Mouse (Mus musculus) retina, postnatal 7 days (tissue): ENCODE results near the gene Cep162.

Experiments used
- DNase-seq: peaks from one replicate; pipeline ENCODE4 v3.0.0-alpha.2; 2012; ENCODE audit warnings: low read depth, low spot score

The Cep162 gene

GRCm38 (mm10) chr9:87162559-87162958 is 92.8 kb downstream of the Cep162 start:
- no peak for DNase-seq

DNA sequence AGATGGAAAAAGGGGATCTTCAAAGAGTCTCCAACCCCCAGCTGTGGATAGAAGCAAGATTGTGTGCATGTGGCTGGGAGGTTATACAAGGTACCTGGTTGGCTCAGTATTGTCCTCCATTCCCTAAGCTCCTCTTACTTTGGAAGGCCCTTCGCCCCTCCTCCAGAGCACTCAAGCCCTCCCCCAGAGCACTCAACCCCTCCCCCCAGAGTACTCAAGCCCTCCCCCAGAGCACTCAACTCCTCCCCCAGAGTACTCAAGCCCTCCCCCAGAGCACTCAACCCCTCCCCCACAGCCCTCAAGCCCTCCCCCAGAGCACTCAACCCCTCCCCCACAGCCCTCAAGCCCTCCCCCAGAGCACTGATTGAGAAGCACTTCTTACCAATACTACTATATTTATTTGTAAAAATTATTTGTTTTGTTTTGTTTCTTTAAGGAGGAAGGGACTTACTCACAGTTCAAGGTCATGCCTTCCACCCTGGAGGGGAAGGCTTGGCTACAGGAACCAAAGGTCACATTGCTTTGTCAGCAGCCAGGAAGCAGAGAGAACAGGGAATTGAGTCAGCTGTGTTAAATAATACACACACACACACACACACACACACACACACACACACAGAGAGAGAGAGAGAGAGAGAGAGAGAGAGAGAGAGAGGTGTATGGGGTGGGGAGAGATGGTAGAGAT is 102.6 kb downstream of the Cep162 start:
- DNase-seq: no peak

DNA sequence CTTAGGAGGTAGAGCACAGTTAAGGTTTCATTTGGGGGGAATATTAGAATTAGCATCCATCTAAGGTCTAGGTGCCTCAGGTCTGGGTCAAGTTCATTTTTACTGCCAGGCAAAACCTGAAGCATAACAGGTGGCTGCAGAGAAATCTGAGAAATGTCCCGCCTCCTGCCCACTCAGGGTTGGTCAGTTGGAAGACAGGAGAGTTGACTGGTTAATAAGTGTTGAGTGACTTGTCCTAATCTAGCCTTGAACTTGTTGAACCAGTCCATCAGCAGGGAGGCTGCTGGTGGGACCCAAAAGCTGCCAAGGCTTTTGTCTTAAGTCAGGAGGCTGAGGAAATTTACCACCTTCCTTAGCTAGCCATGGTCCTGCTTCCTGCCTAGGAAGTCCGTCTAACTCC is 107.4 kb downstream of the Cep162 start:
- DNase-seq: no peak

GRCm38 (mm10) chr9:87146400-87146799 is 108.9 kb downstream of the Cep162 start:
- no peak for DNase-seq

DNA sequence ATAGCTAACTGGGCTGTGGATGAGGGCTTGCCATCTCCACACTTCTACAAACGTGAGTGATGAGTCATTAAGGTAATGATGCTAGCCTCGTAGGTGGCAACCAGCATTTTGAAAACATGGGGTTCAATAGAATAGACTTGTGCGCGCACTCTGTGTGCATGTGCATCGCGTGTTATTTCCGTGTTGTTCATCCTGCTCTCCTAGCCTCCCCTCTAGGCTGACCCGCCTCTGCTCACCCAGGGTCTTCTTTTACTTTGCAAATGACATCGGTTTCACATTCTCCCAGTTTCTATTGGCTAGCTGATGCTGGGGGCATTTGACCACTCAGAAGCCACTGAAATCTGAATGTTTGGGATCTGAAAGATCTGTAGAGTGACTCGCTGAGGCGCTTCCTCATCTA is 109.7 kb downstream of the Cep162 start:
- DNase-seq: no peak

DNA sequence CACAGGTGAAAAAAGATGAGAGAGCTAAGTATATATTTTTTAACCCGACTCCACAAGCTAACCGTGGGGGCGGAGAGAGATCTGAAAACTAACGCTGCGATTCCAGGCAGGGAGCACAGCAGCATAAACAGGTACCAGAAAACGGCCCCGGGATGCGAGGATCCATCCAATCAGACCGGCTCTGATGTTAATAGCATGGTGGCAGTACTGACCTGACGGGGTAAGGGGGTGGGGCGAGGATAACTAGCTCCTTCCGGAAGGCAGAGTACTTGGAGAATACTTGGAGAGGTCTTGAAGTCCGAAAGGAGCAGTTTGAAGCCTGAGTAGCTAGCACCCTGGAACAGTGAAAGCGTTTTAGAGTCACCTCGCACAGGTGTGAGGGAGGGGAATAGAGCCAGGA is 110.2 kb downstream of the Cep162 start:
- DNase-seq: no peak

- no peak for DNase-seq
Observed at GRCm38 (mm10) chr9:87144532-87144931, 110.8 kb downstream of the Cep162 start.

- no peak for DNase-seq
Observed at GRCm38 (mm10) chr9:87144106-87144505, 111.2 kb downstream of the Cep162 start, which contains the start of gene Mrap2. Gene Mrap2, plus strand, starts transcription at chr9:87144306.

DNA sequence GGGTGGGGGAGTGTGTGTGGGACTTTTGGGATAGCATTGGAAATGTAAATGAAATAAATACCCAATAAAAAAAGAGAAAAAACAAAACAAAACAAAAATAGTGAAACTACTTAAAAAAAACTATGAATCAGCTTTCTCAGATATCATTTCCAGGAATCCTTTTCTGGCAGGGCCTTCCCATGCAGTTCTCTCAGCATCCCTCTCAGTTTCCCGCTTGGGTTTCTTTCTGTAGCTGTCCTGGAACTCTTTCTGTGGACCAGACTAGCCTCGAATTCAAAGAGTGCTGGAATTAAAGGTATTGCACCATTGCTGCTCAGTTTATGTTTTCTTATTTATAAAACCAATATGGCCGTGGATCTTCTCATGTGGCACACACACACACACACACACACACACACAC is 112.3 kb downstream of the Cep162 start:
- no peak for DNase-seq
